Mouse (Mus musculus): ENCODE results near the gene Hic1. TPM values are rescaled to one million over a fixed set of nuclear protein-coding genes. Genes with fewer than 3 reads are reported as not detected.

Gene Hic1
- polyA plus RNA-seq, 1 experiment from 2014 or later, result 30.3 TPM

DNA sequence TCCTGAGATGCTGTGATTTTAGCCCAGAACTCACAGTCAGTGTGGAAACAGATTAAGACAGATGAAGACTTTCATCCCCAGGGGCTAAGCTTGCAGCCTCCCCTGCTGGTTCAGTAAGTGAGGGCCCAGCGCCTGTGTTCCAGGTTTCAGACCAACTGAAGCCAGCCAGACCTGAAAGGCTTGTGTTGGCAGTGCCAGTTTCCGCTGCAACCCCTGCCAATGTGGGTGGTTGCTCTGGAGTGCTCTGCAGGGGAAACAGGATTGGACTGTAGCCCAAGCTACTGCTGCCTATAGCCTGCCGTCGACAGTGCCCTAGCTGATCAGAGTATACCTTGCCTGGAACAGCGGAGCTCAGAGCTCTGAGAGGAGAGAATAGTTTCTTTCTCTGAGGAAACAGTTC, 37.0 kb downstream of the Hic1 start:
- Histone ChIP-seq H3K36me3 (no peaks in the 10 kb centered on the region; the same call in none of the 2 replicates), H3K9me3 (no peaks in the 10 kb centered on the region), H3K4me1 (replicated peaks) (peaks cover 39% of the 10 kb centered on the region), H3K27ac (no peak overlapping the region), H3K27me3 (no peaks in the 10 kb centered on the region), H3K4me2 (no peak overlapping the region), H3K9ac (replicated peaks) (no peak overlapping the region), H3K4me3 (replicated peaks) (no peak overlapping the region)
- 87% methylated on average over 5 of the region's 5 CpGs for WGBS
- no peak for ATAC-seq (ENCODE audit: insufficient number of reproducible peaks, insufficient read depth, low FRiP score, low TSS enrichment, low read depth)

DNA sequence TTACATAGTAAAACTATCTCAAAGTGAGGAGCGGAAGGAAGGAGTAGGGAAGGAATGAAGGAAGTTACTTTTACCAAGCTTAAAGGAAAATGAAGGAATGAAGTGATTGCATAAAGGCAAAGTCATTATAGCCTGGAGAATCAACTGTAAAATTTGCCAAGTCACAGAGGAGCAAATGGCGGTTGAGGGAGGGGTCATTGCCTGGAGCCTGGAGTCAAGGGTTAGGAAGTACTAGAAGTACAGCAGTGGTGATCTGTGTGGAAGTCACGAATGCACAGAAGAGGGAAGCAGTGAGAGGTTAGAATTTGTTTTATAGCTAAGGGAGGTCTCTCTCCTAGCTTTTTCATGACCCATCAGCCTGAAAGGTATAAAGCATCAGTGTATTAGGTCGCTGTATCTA, 38.0 kb downstream of the Hic1 start:
- no peak overlapping the region for H3K9ac ChIP-seq (replicated peaks)
- H3K9me3 ChIP-seq, result no peaks in the 10 kb centered on the region
- H3K4me3 ChIP-seq (replicated peaks), result no peak overlapping the region
- no peaks in the 10 kb centered on the region; the same call in 1 of the 2 replicates for H3K36me3 ChIP-seq
- no peak for ATAC-seq (ENCODE audit: insufficient number of reproducible peaks, insufficient read depth, low FRiP score, low TSS enrichment, low read depth)
- H3K4me1 ChIP-seq (replicated peaks), result peaks cover 29% of the 10 kb centered on the region
- WGBS, result 74% methylated on average over 4 of the region's 4 CpGs
- no peak overlapping the region for H3K4me2 ChIP-seq
- no peak overlapping the region for H3K27ac ChIP-seq
- no peaks in the 10 kb centered on the region for H3K27me3 ChIP-seq

DNA sequence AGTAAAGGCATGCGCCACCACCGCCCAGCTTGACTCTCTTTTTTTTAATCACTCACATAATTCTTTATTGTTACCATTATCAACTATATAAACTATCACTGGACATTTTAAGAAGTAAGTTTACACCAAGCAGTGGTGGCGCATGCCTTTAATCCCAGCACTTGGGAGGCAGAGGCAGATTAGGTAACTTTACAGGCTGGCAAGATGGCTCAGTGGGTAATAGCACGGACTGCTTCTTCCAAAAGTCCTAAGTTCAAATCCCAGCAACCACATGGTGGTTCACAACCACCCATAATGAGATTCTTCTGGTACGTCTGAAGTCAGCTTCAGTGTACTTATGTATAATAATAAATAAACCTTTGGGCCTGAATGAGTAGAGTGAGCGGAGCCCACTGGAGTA, 39.8 kb downstream of the Hic1 start:
- H3K9me3 ChIP-seq, result no peaks in the 10 kb centered on the region
- peaks cover 12% of the 10 kb centered on the region for H3K4me1 ChIP-seq (replicated peaks)
- 96% methylated on average over 6 of the region's 6 CpGs for WGBS
- no peak overlapping the region for H3K4me3 ChIP-seq (replicated peaks)
- no peaks in the 10 kb centered on the region; the same call in 1 of the 2 replicates for H3K36me3 ChIP-seq
- no peak overlapping the region for H3K27ac ChIP-seq
- H3K4me2 ChIP-seq, result no peak overlapping the region
- no peak for ATAC-seq (ENCODE audit: insufficient number of reproducible peaks, insufficient read depth, low FRiP score, low TSS enrichment, low read depth)
- H3K27me3 ChIP-seq, result no peaks in the 10 kb centered on the region
- H3K9ac ChIP-seq (replicated peaks), result no peak overlapping the region

DNA sequence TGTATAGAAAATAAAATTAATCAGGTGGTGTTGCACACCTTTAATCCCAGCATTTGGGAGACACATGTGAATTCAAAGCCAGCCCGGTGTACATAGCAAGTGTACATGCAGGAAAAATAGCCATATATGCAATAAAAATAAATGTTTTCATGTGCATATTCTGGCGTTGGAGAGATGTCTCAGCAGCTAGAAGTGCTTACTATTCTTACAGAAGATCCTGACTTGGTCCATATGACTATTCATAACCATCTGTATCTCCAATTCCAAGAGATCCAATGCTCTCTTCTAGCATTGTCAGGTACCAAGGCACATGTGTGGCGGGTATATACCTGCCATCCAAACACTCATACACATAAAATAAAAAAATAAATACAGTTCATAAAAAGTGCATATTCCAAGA, 42.9 kb downstream of the Hic1 start:
- WGBS, result 91% methylated on average over 3 of the region's 3 CpGs
- Histone ChIP-seq H3K36me3 (no peaks in the 10 kb centered on the region; the same call in 1 of the 2 replicates), H3K27me3 (no peaks in the 10 kb centered on the region), H3K9ac (replicated peaks) (no peak overlapping the region), H3K4me3 (replicated peaks) (no peak overlapping the region), H3K4me1 (replicated peaks) (no peaks in the 10 kb centered on the region), H3K27ac (no peak overlapping the region), H3K4me2 (no peak overlapping the region), H3K9me3 (no peaks in the 10 kb centered on the region)
- ATAC-seq (ENCODE audit: insufficient number of reproducible peaks, insufficient read depth, low FRiP score, low TSS enrichment, low read depth), result no peak

DNA sequence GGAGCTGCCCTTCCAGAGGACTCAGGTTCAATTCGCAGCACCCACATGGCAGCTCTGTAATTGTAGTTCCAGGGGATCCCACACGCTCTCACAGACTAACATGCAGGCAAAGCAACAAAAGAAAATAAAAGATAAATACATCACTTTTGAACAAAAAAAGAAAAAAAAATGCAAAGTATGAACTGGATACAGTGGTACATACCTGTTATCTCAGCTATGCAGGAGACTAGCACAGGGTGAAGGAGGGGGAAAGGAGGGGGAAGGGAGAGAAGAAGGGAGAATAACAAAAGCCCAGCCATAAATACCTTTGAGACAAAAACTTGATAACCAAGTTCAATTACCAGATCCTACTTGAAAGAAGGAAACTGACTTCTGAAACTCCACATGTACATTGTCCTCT, 44.9 kb downstream of the Hic1 start:
- ATAC-seq (ENCODE audit: insufficient number of reproducible peaks, insufficient read depth, low FRiP score, low TSS enrichment, low read depth), result no peak
- 90% methylated on average over 2 of the region's 2 CpGs for WGBS
- H3K9ac ChIP-seq (replicated peaks), result no peak overlapping the region

DNA sequence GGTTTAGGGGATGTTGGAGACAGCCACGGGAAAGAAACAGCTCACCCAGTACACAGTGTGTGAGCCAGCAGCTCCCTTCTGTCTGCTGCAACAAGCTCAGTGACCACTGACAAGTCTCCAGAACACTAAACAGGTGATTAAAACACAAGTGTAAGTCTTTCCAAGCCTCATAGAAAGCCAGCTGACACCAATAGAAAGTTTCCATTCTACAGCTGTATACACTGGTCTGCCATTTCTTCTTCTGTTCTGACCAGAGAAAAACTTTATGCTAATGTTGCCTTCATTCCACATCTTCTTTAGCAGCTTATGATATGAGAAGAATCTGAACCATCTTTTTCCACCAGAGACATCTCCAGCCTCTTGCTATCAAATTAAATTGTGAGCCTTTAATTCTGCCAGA, 48.0 kb downstream of the Hic1 start:
- Histone ChIP-seq H3K9ac (replicated peaks) (no peak overlapping the region), H3K4me3 (replicated peaks) (no peak overlapping the region), H3K4me2 (no peak overlapping the region), H3K9me3 (no peaks in the 10 kb centered on the region), H3K27ac (no peak overlapping the region), H3K4me1 (replicated peaks) (peaks cover 22% of the 10 kb centered on the region), H3K36me3 (no peaks in the 10 kb centered on the region), H3K27me3 (no peaks in the 10 kb centered on the region)
- no peak for ATAC-seq (ENCODE audit: insufficient number of reproducible peaks, insufficient read depth, low FRiP score, low TSS enrichment, low read depth)
- 63% methylated on average over 1 of the region's 1 CpGs for WGBS

More for the DNA sequence above, 44.9 kb downstream of the Hic1 start:
- Histone ChIP-seq H3K36me3 (no peaks in the 10 kb centered on the region; the same call in 1 of the 2 replicates), H3K4me2 (no peak overlapping the region), H3K9me3 (no peaks in the 10 kb centered on the region), H3K4me3 (replicated peaks) (no peak overlapping the region), H3K27me3 (no peaks in the 10 kb centered on the region), H3K4me1 (replicated peaks) (peaks cover 16% of the 10 kb centered on the region; the same call in 1 of the 2 replicates), H3K27ac (no peak overlapping the region)

DNA sequence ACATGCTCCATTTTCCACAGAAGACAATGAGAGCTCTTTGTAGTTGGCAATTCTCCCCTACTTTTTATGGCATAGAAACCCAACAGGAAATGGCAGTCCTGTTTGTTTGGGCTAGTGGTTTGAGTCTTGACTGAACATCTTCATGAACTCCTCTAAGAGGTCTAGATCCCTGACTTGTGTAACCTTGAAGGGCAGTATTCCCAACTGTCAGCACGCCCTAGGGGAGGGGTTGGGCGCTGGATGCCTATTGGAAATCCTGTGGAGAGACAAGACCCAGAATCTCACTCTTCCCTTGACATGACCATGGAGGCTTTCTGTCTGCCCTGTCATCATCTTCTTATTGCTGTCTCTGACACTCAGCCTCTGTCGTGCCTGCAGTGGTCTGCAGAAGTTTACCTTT, 49.5 kb downstream of the Hic1 start:
- WGBS, result 80% methylated on average over 3 of the region's 3 CpGs
- no peak for ATAC-seq (ENCODE audit: insufficient number of reproducible peaks, insufficient read depth, low FRiP score, low TSS enrichment, low read depth)

DNA sequence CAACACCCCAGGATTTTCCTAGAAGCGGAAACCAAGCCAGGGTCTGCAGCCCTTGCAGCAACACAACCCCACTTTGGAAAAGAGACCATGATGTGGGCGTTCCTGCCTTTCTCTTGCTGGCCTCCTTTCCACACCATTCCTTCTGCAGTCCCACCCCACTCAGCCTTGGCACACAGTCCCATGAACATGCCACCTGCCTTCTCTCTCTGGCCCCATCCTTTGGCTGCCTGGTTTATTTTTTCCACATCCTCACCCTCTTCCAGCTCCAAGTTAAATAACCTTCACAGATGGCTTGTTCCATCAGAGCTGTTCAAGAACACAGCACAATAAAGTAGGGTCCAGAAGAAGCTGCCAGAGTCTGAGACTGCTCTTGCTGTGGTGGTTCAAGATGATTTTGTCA, 50.0 kb downstream of the Hic1 start:
- H3K27ac ChIP-seq, result no peak overlapping the region
- no peak overlapping the region for H3K9ac ChIP-seq (replicated peaks)
- no peaks in the 10 kb centered on the region for H3K9me3 ChIP-seq
- H3K4me2 ChIP-seq, result no peak overlapping the region
- H3K36me3 ChIP-seq, result 0 out of 2 replicates have a peak, but pooled peaks cover 2% of the 10 kb centered on the region
- no peaks in the 10 kb centered on the region for H3K27me3 ChIP-seq
- peaks cover 24% of the 10 kb centered on the region for H3K4me1 ChIP-seq (replicated peaks)
- no peak overlapping the region for H3K4me3 ChIP-seq (replicated peaks)
- 77% methylated on average over 2 of the region's 2 CpGs for WGBS
- no peak for ATAC-seq (ENCODE audit: insufficient number of reproducible peaks, insufficient read depth, low FRiP score, low TSS enrichment, low read depth)

More for the DNA sequence above, 49.5 kb downstream of the Hic1 start:
- Histone ChIP-seq H3K27me3 (no peaks in the 10 kb centered on the region), H3K4me1 (replicated peaks) (peaks cover 24% of the 10 kb centered on the region), H3K4me2 (no peak overlapping the region), H3K27ac (no peak overlapping the region), H3K36me3 (0 out of 2 replicates have a peak, but pooled peaks cover 2% of the 10 kb centered on the region), H3K9ac (replicated peaks) (no peak overlapping the region), H3K9me3 (no peaks in the 10 kb centered on the region), H3K4me3 (replicated peaks) (no peak overlapping the region)

DNA sequence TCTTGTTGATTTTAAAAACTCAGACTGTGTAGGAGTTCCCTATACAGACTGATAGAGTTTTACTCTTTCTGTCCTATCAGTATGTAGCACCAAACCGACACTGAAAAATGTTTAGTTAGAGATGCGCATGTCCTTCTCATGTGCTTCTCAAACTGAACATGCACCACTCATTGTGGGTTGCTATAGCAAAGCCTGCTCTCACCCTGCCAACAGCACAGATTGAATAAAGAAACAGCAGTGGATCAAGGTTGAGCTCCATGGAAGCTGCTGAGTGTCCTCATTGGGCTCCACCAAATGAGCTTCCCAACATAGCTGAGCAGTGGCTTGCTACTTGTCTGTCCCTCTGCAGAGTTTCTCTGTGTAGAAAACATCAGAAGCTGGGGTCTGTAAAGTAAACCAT, 51.2 kb downstream of the Hic1 start:
- Histone ChIP-seq H3K27me3 (no peaks in the 10 kb centered on the region), H3K27ac (no peak overlapping the region), H3K4me2 (no peak overlapping the region), H3K9ac (replicated peaks) (no peak overlapping the region), H3K36me3 (0 out of 2 replicates have a peak, but pooled peaks cover 2% of the 10 kb centered on the region), H3K9me3 (no peaks in the 10 kb centered on the region), H3K4me3 (replicated peaks) (no peak overlapping the region), H3K4me1 (replicated peaks) (peaks cover 24% of the 10 kb centered on the region)
- WGBS, result 100% methylated on average over 2 of the region's 2 CpGs
- no peak for ATAC-seq (ENCODE audit: insufficient number of reproducible peaks, insufficient read depth, low FRiP score, low TSS enrichment, low read depth)

DNA sequence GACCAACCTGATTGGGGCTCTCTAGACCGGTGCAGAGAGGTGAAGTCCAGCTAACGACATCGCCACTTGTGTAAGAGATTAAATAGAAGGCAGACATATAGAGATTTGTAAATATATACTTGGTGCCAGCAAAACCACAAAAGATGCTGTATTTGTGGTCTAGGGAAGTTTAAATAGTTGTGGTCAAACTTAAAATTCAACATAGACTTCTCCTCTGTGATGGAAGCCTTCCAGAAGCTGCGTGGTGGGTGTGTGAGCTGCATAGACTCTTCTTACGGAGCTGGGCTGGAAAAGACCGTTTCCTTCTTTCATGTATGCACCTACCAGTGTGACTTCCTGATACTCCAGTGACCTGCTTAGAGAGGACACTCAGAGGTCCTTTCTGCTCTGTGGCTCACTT, 52.9 kb downstream of the Hic1 start:
- WGBS, result 82% methylated on average over 6 of the region's 6 CpGs
- ATAC-seq (ENCODE audit: insufficient number of reproducible peaks, insufficient read depth, low FRiP score, low TSS enrichment, low read depth), result no peak

More for the DNA sequence above, 52.9 kb downstream of the Hic1 start:
- Histone ChIP-seq H3K4me3 (replicated peaks) (no peak overlapping the region), H3K27me3 (no peaks in the 10 kb centered on the region), H3K9me3 (no peaks in the 10 kb centered on the region), H3K4me1 (replicated peaks) (peaks cover 24% of the 10 kb centered on the region), H3K9ac (replicated peaks) (no peak overlapping the region), H3K4me2 (no peak overlapping the region), H3K27ac (no peak overlapping the region), H3K36me3 (0 out of 2 replicates have a peak, but pooled peaks cover 2% of the 10 kb centered on the region)

Data from limb, embryonic 12.5 days (tissue).